Mouse (Mus musculus) MEL (cell line): ENCODE measurements at regions not wholly inside any gene's neighbourhood (a gene's known extent, or its start where the extent isn't known, plus 50 kb on each side); places are given as distances from the start of the nearest gene placed in this dataset.

ENCODE experiments used
- DNase-seq: peaks from one replicate; pipeline ENCODE4 v3.0.0; 2011; ENCODE audit warnings: low read depth, low spot score
- H3K27ac ChIP-seq: 2 replicates; pipeline ENCODE4 v1.5.1; 2012; ENCODE audit warnings: low read depth, mild to moderate bottlenecking, control low read depth, low read length, moderate library complexity; ENCODE audit not compliant: control insufficient read depth
- H3K27me3 ChIP-seq, 2 experiments: fragments of 150-350 bp in 1 of 2; sonication (generic) in 1 of 2; 2 replicates each; pipeline ENCODE4 v1.6.1; 2012; ENCODE audit warnings: low read length in 2 of 2, mild to moderate bottlenecking in 2 of 2, improper control_type of control experiment in 1 of 2, moderate library complexity in 1 of 2; ENCODE audit not compliant: insufficient read depth in 2 of 2, control insufficient read depth in 1 of 2
- H3K36me3 ChIP-seq, 2 experiments: 2 replicates each; pipeline ENCODE4 v1.6.1; 2012 to 2014; ENCODE audit warnings: low read length in 2 of 2, improper control_type of control experiment in 1 of 2, inconsistent platforms in 1 of 2, mild to moderate bottlenecking in 1 of 2; ENCODE audit not compliant: insufficient read depth in 2 of 2, control insufficient read depth in 1 of 2
- H3K4me1 ChIP-seq, 2 experiments: fragments of 150-350 bp in 1 of 2; sonication (generic) in 1 of 2; 2 replicates each; pipeline ENCODE4 v1.6.1; 2012; ENCODE audit warnings: low read length in 2 of 2, improper control_type of control experiment in 1 of 2, mild to moderate bottlenecking in 1 of 2; ENCODE audit not compliant: insufficient read depth in 2 of 2, control insufficient read depth in 1 of 2
- H3K4me3 ChIP-seq, 2 experiments: fragments of 150-350 bp in 1 of 2; sonication (generic) in 1 of 2; 2 replicates each; pipeline ENCODE4 v1.5.1; 2012; ENCODE audit warnings: low read depth in 2 of 2, low read length in 2 of 2, mild to moderate bottlenecking in 2 of 2, moderate library complexity in 2 of 2, control low read depth in 1 of 2, improper control_type of control experiment in 1 of 2; ENCODE audit not compliant: control insufficient read depth in 1 of 2, insufficient read depth in 1 of 2
- H3K79me2 ChIP-seq: 2 replicates; pipeline ENCODE4 v1.6.1; 2012; ENCODE audit warnings: mild to moderate bottlenecking, low read length, moderate library complexity; ENCODE audit not compliant: control insufficient read depth, poor library complexity, insufficient read depth
- H3K9ac ChIP-seq: 2 replicates; pipeline ENCODE4 v1.6.1; 2012; ENCODE audit warnings: low read depth, mild to moderate bottlenecking, control low read depth, low read length, moderate library complexity; ENCODE audit not compliant: control insufficient read depth, poor library complexity, severe bottlenecking
- H3K9me3 ChIP-seq: fragments of 150-350 bp; sonication (generic); replicated peaks from 2 replicates; pipeline ENCODE4 v1.6.1; 2012; ENCODE audit warnings: mild to moderate bottlenecking, low read length, improper control_type of control experiment, moderate library complexity; ENCODE audit not compliant: insufficient read depth
- BHLHE40 ChIP-seq: IDR thresholded peaks from 2 replicates; pipeline ENCODE4 v1.6.1; 2012; ENCODE audit warnings: low read depth, mild to moderate bottlenecking, inconsistent platforms, low read length, improper control_type of control experiment, borderline replicate concordance
- CHD1 ChIP-seq: IDR thresholded peaks from 2 replicates; pipeline ENCODE4 v1.6.1; 2012; ENCODE audit warnings: low read depth, mild to moderate bottlenecking, inconsistent platforms, low read length, improper control_type of control experiment
- CHD2 ChIP-seq: IDR thresholded peaks from 2 replicates; pipeline ENCODE4 v1.6.1; 2011; ENCODE audit warnings: low read length, improper control_type of control experiment
- E2F4 ChIP-seq: IDR thresholded peaks from 2 replicates; pipeline ENCODE4 v1.6.1; 2011; ENCODE audit warnings: low read depth, low read length, improper control_type of control experiment, borderline replicate concordance
- ELF1 ChIP-seq: IDR thresholded peaks from 2 replicates; pipeline ENCODE4 v1.6.1; 2014; ENCODE audit warnings: low read depth, mild to moderate bottlenecking, inconsistent platforms, low read length, improper control_type of control experiment, moderate library complexity
- EP300 ChIP-seq, 2 experiments: IDR thresholded peaks; 2 replicates each; pipeline ENCODE4 v1.6.1; 2011; ENCODE audit warnings: improper control_type of control experiment in 2 of 2, low read length in 2 of 2, low read depth in 1 of 2, mild to moderate bottlenecking in 1 of 2
- ETS1 ChIP-seq: IDR thresholded peaks from 2 replicates; pipeline ENCODE4 v1.6.1; 2012; ENCODE audit warnings: low read depth, mild to moderate bottlenecking, inconsistent platforms, low read length, improper control_type of control experiment, moderate library complexity
- GATA1 ChIP-seq: IDR thresholded peaks from 2 replicates; pipeline ENCODE4 v1.6.1; 2011; ENCODE audit warnings: low read depth, low read length, improper control_type of control experiment
- JUND ChIP-seq: IDR thresholded peaks from 2 replicates; pipeline ENCODE4 v1.6.1; 2011; ENCODE audit warnings: low read depth, mild to moderate bottlenecking, improper control_type of control experiment, low read length
- KAT2A ChIP-seq: conservative IDR thresholded peaks from 2 replicates; pipeline ENCODE4 v1.6.1; 2012; ENCODE audit warnings: low read depth, low read length, improper control_type of control experiment, inconsistent platforms
- MAFK ChIP-seq: IDR thresholded peaks from 2 replicates; pipeline ENCODE4 v1.6.1; 2011; ENCODE audit warnings: low read depth, mild to moderate bottlenecking, low read length, improper control_type of control experiment, borderline replicate concordance
- MAX ChIP-seq: IDR thresholded peaks from 2 replicates; pipeline ENCODE4 v1.6.1; 2011; ENCODE audit warnings: low read length, improper control_type of control experiment
- MAZ ChIP-seq: IDR thresholded peaks from 2 replicates; pipeline ENCODE4 v1.6.1; 2012; ENCODE audit warnings: low read depth, mild to moderate bottlenecking, inconsistent platforms, low read length, improper control_type of control experiment
- MEF2A ChIP-seq: IDR thresholded peaks from 2 replicates; pipeline ENCODE4 v1.6.1; 2014; ENCODE audit warnings: low read depth, mild to moderate bottlenecking, inconsistent platforms, low read length, improper control_type of control experiment; ENCODE audit not compliant: poor library complexity, insufficient replicate concordance, severe bottlenecking; ENCODE audit errors: extremely low read depth
- MXI1 ChIP-seq: IDR thresholded peaks from 2 replicates; pipeline ENCODE4 v1.6.1; 2011; ENCODE audit warnings: mild to moderate bottlenecking, low read depth, low read length, improper control_type of control experiment
- MYB ChIP-seq: IDR thresholded peaks from 2 replicates; pipeline ENCODE4 v1.6.1; 2011; ENCODE audit warnings: mild to moderate bottlenecking, low read depth, low read length, improper control_type of control experiment
- NRF1 ChIP-seq: IDR thresholded peaks from 2 replicates; pipeline ENCODE4 v1.6.1; 2014; ENCODE audit warnings: low read depth, mild to moderate bottlenecking, inconsistent platforms, low read length, improper control_type of control experiment, moderate library complexity; ENCODE audit not compliant: poor library complexity, insufficient read depth, severe bottlenecking
- POLR2A ChIP-seq, 2 experiments: IDR thresholded peaks; 2 replicates each; pipeline ENCODE4 v1.6.1; 2011 to 2012; ENCODE audit warnings: low read length in 2 of 2, mild to moderate bottlenecking in 2 of 2, control low read depth in 1 of 2, improper control_type of control experiment in 1 of 2, low read depth in 1 of 2, moderate library complexity in 1 of 2; ENCODE audit not compliant: control insufficient read depth in 1 of 2, insufficient read depth in 1 of 2, poor library complexity in 1 of 2
- POLR2AphosphoS2 ChIP-seq: IDR thresholded peaks from 2 replicates; pipeline ENCODE4 v1.6.1; 2011; ENCODE audit warnings: low read length, improper control_type of control experiment
- POLR2AphosphoS5 ChIP-seq: IDR thresholded peaks from 2 replicates; pipeline ENCODE4 v1.6.1; 2012; ENCODE audit warnings: low read depth, borderline replicate concordance, mild to moderate bottlenecking, inconsistent platforms, low read length, moderate library complexity, mixed read lengths
- RAD21 ChIP-seq: IDR thresholded peaks from 2 replicates; pipeline ENCODE4 v1.6.1; 2011; ENCODE audit warnings: mild to moderate bottlenecking, low read depth, low read length, improper control_type of control experiment
- RCOR1 ChIP-seq: IDR thresholded peaks from 2 replicates; pipeline ENCODE4 v1.6.1; 2012; ENCODE audit warnings: low read depth, mild to moderate bottlenecking, inconsistent platforms, low read length, improper control_type of control experiment
- SIN3A ChIP-seq: IDR thresholded peaks from 2 replicates; pipeline ENCODE4 v1.6.1; 2012; ENCODE audit warnings: low read length, improper control_type of control experiment, inconsistent platforms
- TAL1 ChIP-seq: IDR thresholded peaks from 2 replicates; pipeline ENCODE4 v1.6.1; 2012; ENCODE audit warnings: mild to moderate bottlenecking, inconsistent platforms, low read length, moderate library complexity, mixed read lengths
- TBP ChIP-seq: IDR thresholded peaks from 2 replicates; pipeline ENCODE4 v1.8.0; 2011; ENCODE audit warnings: low read depth, low read length, improper control_type of control experiment
- TCF12 ChIP-seq: IDR thresholded peaks from 2 replicates; pipeline ENCODE4 v1.6.1; 2014; ENCODE audit warnings: low read depth, mild to moderate bottlenecking, inconsistent platforms, low read length, improper control_type of control experiment, moderate library complexity
- UBTF ChIP-seq: IDR thresholded peaks from 2 replicates; pipeline ENCODE4 v1.6.1; 2012; ENCODE audit warnings: low read depth, mild to moderate bottlenecking, inconsistent platforms, low read length, improper control_type of control experiment, moderate library complexity, borderline replicate concordance; ENCODE audit not compliant: insufficient read depth
- USF1 ChIP-seq: IDR thresholded peaks from 2 replicates; pipeline ENCODE4 v1.6.1; 2014; ENCODE audit warnings: low read depth, mild to moderate bottlenecking, inconsistent platforms, low read length, improper control_type of control experiment, moderate library complexity
- USF2 ChIP-seq, 2 experiments: IDR thresholded peaks; 2 replicates each; pipeline ENCODE4 v1.6.1; 2011 to 2012; ENCODE audit warnings: improper control_type of control experiment in 2 of 2, low read length in 2 of 2, borderline replicate concordance in 1 of 2, inconsistent platforms in 1 of 2, low read depth in 1 of 2, mild to moderate bottlenecking in 1 of 2; ENCODE audit not compliant: insufficient read depth in 1 of 2
- ZC3H11A ChIP-seq: IDR thresholded peaks from 2 replicates; pipeline ENCODE4 v1.6.1; 2012; ENCODE audit warnings: low read depth, mild to moderate bottlenecking, inconsistent platforms, low read length, improper control_type of control experiment
- ZKSCAN1 ChIP-seq: IDR thresholded peaks from 2 replicates; pipeline ENCODE4 v1.6.1; 2012; ENCODE audit warnings: low read depth, mild to moderate bottlenecking, inconsistent platforms, low read length, improper control_type of control experiment, moderate library complexity
- ZMIZ1 ChIP-seq: IDR thresholded peaks from 2 replicates; pipeline ENCODE4 v1.6.1; 2012; ENCODE audit warnings: low read depth, mild to moderate bottlenecking, inconsistent platforms, low read length, improper control_type of control experiment, moderate library complexity
- ZNF384 ChIP-seq: IDR thresholded peaks from 2 replicates; pipeline ENCODE4 v1.6.1; 2012; ENCODE audit warnings: low read depth, mild to moderate bottlenecking, inconsistent platforms, low read length, improper control_type of control experiment

GRCm38 (mm10) chr4:12743714-12744327 lies 572.0 kb upstream of the Fam92a start:
- TF ChIP-seq USF2 (IDR thresholded peaks at IDR 0.05; ENCODE audit: borderline replicate concordance in 1 of 2, insufficient read depth in 1 of 2, low read depth in 1 of 2, low read length in 2 of 2) (no peak), CHD1 (no peak), ETS1 (no peak), MEF2A (no peak), JUND (no peak), POLR2AphosphoS2 (no peak), MAX (no peak), GATA1 (no peak), MYB (no peak), NRF1 (no peak), MXI1 (no peak), MAFK (no peak), EP300 (IDR thresholded peaks at IDR 0.05; ENCODE audit: low read depth in 1 of 2, low read length in 2 of 2) (no peak), RAD21 (no peak), E2F4 (no peak), CHD2 (no peak), RCOR1 (no peak), SIN3A (no peak), POLR2AphosphoS5 (no peak), TCF12 (no peak)
- no peaks in the 10 kb centered on the region for H3K79me2 ChIP-seq

GRCm38 (mm10) chr4:12736411-12736810 lies 564.6 kb upstream of the Fam92a start:
- no peak overlapping the region for H3K4me3 ChIP-seq
- no peaks in the 10 kb centered on the region for H3K79me2 ChIP-seq
- no peaks in the 10 kb centered on the region for H3K27me3 ChIP-seq
- H3K9ac ChIP-seq = no peak overlapping the region
- H3K4me1 ChIP-seq = no peaks in the 10 kb centered on the region
- H3K27ac ChIP-seq = no peak overlapping the region
- no peak for DNase-seq
- no peaks in the 10 kb centered on the region for H3K9me3 ChIP-seq
- H3K36me3 ChIP-seq = no peaks in the 10 kb centered on the region
- TF ChIP-seq USF1 (no peak), ZC3H11A (no peak), ZMIZ1 (no peak), KAT2A (no peak), ETS1 (no peak), SIN3A (no peak), TBP (no peak), GATA1 (no peak), ELF1 (no peak), ZKSCAN1 (no peak), POLR2A (IDR thresholded peaks at IDR 0.05; ENCODE audit: control insufficient read depth in 1 of 2, insufficient read depth in 1 of 2, low read depth in 1 of 2, low read length in 2 of 2, poor library complexity in 1 of 2) (no peak), MEF2A (no peak), UBTF (no peak), MAZ (no peak), BHLHE40 (no peak), POLR2AphosphoS5 (no peak), ZNF384 (no peak), TAL1 (no peak)

More at GRCm38 (mm10) chr4:12743714-12744327, 572.0 kb upstream of the Fam92a start:
- Histone ChIP-seq H3K36me3 (no peaks in the 10 kb centered on the region), H3K4me3 (no peak overlapping the region), H3K27ac (no peak overlapping the region), H3K9ac (no peak overlapping the region), H3K9me3 (no peaks in the 10 kb centered on the region), H3K27me3 (no peaks in the 10 kb centered on the region), H3K4me1 (no peaks in the 10 kb centered on the region)
- DNase-seq = no peak
